Mouse (Mus musculus) induced T-regulatory cell, adult 2 months (primary cell): ENCODE measurements around the gene Vmn1r80.
"Not testable (repeated sequence)": the region's sequence is repeated elsewhere in the genome, so short reads cannot be mapped to it uniquely, and the experiment has no call there.

Source experiments
- DNase-seq: peaks from one replicate; pipeline ENCODE4 v3.0.0-alpha.2; 2012; ENCODE audit warnings: low read depth

Vmn1r80 gene

GRCm38 (mm10) chr7:12188986-12189385 is at the start of gene Vmn1r80:
Gene Vmn1r80, plus strand, starts transcription at chr7:12189286.
- DNase-seq, result no peak

- DNase-seq, result no peak
Measured at GRCm38 (mm10) chr7:12149957-12150356, 39.1 kb upstream of the Vmn1r80 start, which contains the start of gene Vmn1r78. Gene Vmn1r78, plus strand, starts transcription at chr7:12150257.

GRCm38 (mm10) chr7:12156463-12156862 is 32.6 kb upstream of the Vmn1r80 start:
- not testable (repeated sequence) for DNase-seq

GRCm38 (mm10) chr7:12170979-12171378 is 18.1 kb upstream of the Vmn1r80 start, which contains the start of gene Vmn1r79:
Gene Vmn1r79, plus strand, starts transcription at chr7:12171279.
- DNase-seq, result not testable (repeated sequence)

GRCm38 (mm10) chr7:12172926-12173325 is 16.2 kb upstream of the Vmn1r80 start:
- DNase-seq, result not testable (repeated sequence)

- DNase-seq, result no peak
Measured at GRCm38 (mm10) chr7:12204141-12204540, 15.1 kb downstream of the Vmn1r80 start.
